Mouse (Mus musculus) adrenal gland, adult (tissue): Measurements from ENCODE around the gene Phtf1.

ENCODE experiments used
- DNase-seq, 2 experiments: peaks; one replicate each; pipeline ENCODE4 v3.0.0; 2022 to 2023; ENCODE audit warnings: low spot score in 1 of 2; ENCODE audit not compliant: inconsistent age in 2 of 2

Phtf1 gene

GRCm38 (mm10) chr3:103967861-103968691, at the start of gene Phtf1:
Gene Phtf1 (plus strand): TSS chr3:103968110.
- DNase-seq: peak; percentile 91 to 97

- no peak for DNase-seq
Observed at GRCm38 (mm10) chr3:103920094-103920493, 47.8 kb upstream of the Phtf1 start.

GRCm38 (mm10) chr3:103925302-103925701, 42.6 kb upstream of the Phtf1 start:
- DNase-seq: no peak

- DNase-seq: peak in 1 of 2 experiments; percentile 40
Observed at GRCm38 (mm10) chr3:103927511-103927910, 40.4 kb upstream of the Phtf1 start.

GRCm38 (mm10) chr3:103944794-103945562, 22.9 kb upstream of the Phtf1 start:
- DNase-seq: no peak

- DNase-seq: no peak
Observed at GRCm38 (mm10) chr3:103948666-103949065, 19.2 kb upstream of the Phtf1 start.

- no peak for DNase-seq
Observed at GRCm38 (mm10) chr3:103960622-103961021, 7.3 kb upstream of the Phtf1 start.

- DNase-seq: no peak
Observed at GRCm38 (mm10) chr3:103967231-103967630, 679 bp upstream of the Phtf1 start.

GRCm38 (mm10) chr3:103968701-103969100, 791 bp downstream of the Phtf1 start:
- DNase-seq: no peak

GRCm38 (mm10) chr3:103971157-103971556, 3.2 kb downstream of the Phtf1 start:
- DNase-seq: no peak

GRCm38 (mm10) chr3:103984556-103984955, 16.6 kb downstream of the Phtf1 start:
- DNase-seq: no peak

GRCm38 (mm10) chr3:103985194-103985593, 17.3 kb downstream of the Phtf1 start:
- no peak for DNase-seq

- no peak for DNase-seq
Observed at GRCm38 (mm10) chr3:103987831-103988432, 20.0 kb downstream of the Phtf1 start.

- no peak for DNase-seq
Observed at GRCm38 (mm10) chr3:103989352-103989751, 21.4 kb downstream of the Phtf1 start.

GRCm38 (mm10) chr3:103991271-103991670, 23.4 kb downstream of the Phtf1 start:
- DNase-seq: no peak

- no peak for DNase-seq
Observed at GRCm38 (mm10) chr3:103998724-103999123, 30.8 kb downstream of the Phtf1 start.

- no peak for DNase-seq
Observed at GRCm38 (mm10) chr3:104006896-104007466, 39.1 kb downstream of the Phtf1 start.

- DNase-seq: no peak
Observed at GRCm38 (mm10) chr3:104007479-104007878, 39.6 kb downstream of the Phtf1 start.

- no peak for DNase-seq
Observed at GRCm38 (mm10) chr3:104009924-104010662, 42.2 kb downstream of the Phtf1 start.

GRCm38 (mm10) chr3:104011972-104012371, 44.1 kb downstream of the Phtf1 start:
- no peak for DNase-seq

- DNase-seq: no peak
Observed at GRCm38 (mm10) chr3:104017931-104018330, 50.0 kb downstream of the Phtf1 start.
